Mouse (Mus musculus) right cerebral cortex, postnatal 25 days (tissue): ENCODE data around the gene Olfr56.
"Not testable (repeated sequence)": the region's sequence is repeated elsewhere in the genome, so short reads cannot be mapped to it uniquely, and the experiment has no call there.

Experiments
- DNase-seq: peaks from one replicate; pipeline ENCODE4 v3.0.0; 2022

The Olfr56 gene

GRCm38 (mm10) chr11:48978240-48978939, at the start of gene Olfr56:
Gene Olfr56, plus strand, starts transcription at chr11:48978889.
- DNase-seq, result not testable (repeated sequence)

- not testable (repeated sequence) for DNase-seq
These were observed 45.3 kb upstream of the Olfr56 start for GRCm38 (mm10) chr11:48933422-48933821.

DNA sequence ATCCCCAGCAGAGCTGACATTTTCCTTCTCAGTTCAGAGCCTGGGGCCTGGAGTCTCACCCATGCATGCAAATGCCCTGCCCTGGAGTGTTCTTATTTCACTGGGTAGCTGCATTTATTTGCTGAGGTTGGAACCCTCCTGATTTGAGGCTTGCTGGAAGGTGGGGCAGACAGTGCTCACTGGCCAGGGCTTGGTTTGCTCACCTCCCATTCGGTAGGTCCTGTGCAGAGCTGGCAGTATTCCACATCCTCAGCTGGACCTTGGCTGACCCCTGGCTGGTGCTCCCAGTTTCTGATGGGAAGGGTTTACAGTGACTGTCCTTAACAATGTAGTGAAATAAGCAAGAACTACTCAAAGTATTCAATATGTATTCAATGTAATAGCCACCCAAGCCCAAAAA, 44.8 kb upstream of the Olfr56 start:
- DNase-seq, result not testable (repeated sequence)

DNA sequence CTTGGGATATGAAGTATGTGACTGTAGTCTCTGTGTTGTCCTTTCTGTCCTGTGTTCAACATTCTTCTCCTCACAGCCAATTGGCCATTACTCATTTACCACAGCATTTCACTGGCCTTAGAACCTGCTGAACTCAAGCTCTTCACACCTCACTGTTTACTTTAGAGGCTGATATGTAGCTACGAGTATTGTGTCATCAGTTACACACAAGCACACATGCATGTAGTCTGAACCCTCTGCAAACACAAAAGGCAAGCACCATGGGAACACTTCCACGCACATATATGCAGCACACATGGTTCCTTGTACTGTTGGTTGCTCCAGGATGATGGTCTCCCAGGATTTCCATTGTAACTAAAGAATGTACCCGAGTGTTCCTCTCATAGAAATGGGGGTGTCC, 43.4 kb upstream of the Olfr56 start:
- not testable (repeated sequence) for DNase-seq

GRCm38 (mm10) chr11:48939286-48939685, 39.4 kb upstream of the Olfr56 start:
- DNase-seq, result not testable (repeated sequence)

DNA sequence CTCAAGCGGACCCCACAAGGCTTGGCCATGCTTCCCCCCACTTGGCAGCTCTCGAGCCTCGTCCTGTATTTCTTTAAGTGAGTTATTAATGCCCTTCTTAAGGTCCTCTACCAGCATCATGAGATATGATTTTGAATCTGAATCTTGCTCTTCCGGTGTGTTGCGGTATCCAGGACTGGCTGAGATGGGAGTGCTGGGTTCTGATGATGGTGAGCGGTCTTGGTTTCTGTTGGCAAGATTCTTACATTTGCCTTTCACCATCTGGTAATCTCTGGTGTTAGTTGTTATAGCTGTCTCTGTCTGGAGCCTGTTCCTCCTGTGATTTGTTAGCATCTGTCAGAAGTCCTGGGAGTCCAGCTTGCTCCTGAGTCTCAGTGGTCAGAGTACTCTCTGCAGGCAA, 32.6 kb upstream of the Olfr56 start, which contains the start of gene Psme2b:
Psme2b (minus strand) TSS at position 101 of the 400 bp plus-strand sequence.
- not testable (repeated sequence) for DNase-seq

DNA sequence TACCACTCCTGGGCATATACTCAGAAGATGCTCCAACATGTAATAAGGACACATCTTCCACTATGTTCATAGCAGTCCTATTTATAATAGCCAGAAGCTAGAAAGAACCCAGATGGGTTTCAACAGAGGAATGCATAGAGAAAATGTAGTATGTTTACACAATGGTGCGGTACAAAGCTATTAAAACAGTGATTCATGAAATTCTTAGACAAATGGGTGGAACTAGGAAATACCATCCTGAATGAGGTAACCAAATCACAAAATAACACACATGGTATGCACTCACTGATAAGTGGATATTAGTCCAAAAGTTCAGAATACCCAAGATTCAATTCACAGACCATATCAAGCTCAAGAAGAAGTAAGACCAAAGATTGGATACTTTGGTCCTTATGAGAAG, 4.0 kb upstream of the Olfr56 start:
- DNase-seq, result not testable (repeated sequence)

DNA sequence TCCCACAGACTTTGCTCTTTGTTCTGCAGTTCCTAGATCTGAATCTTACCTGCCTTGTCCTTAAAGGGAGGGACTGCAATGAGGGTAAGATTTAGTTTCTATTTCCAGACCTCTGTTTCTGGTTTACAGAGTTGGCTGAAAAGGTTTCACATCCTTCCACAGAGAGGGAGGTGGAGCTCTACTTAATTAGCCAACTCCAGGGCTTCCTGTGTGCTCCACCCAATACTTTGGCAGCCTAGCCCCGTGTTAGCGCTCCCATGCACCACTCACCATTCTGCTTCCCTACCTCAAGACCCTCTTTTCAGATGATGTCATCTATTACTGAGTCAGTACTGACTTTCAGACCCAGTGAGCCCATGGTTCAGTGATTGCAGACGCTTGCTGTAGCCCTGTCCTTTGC, 562 bp downstream of the Olfr56 start, which contains the start of gene 9930111J21Rik1:
9930111J21Rik1 (minus strand) TSS at position 148 of the 400 bp plus-strand sequence.
- DNase-seq, result not testable (repeated sequence)

- DNase-seq, result not testable (repeated sequence)
These were observed 1.4 kb downstream of the Olfr56 start for GRCm38 (mm10) chr11:48980052-48980451.

GRCm38 (mm10) chr11:48982848-48983247, 4.2 kb downstream of the Olfr56 start:
- DNase-seq, result not testable (repeated sequence)

DNA sequence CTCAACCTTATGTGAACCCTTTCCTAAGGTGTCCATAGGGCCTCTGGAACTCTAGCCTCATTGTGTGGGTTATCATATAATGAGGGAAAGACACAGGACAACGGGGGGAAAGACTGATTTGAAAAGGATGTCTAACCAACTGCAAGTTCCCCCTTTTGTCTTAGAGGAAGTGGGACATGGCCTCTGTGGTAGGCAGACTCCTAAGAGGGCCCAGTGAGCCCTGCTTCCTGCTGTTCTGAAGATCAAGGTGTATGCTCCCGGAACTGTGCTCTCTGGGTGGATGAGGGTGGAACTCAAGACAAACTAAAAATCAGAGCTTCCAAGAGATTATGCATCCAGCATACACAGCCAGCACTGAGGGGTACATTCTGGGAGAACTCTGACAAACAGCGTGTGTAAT, 9.5 kb downstream of the Olfr56 start:
- DNase-seq, result not testable (repeated sequence)

- not testable (repeated sequence) for DNase-seq
These were observed 11.3 kb downstream of the Olfr56 start for GRCm38 (mm10) chr11:48989981-48990380.

DNA sequence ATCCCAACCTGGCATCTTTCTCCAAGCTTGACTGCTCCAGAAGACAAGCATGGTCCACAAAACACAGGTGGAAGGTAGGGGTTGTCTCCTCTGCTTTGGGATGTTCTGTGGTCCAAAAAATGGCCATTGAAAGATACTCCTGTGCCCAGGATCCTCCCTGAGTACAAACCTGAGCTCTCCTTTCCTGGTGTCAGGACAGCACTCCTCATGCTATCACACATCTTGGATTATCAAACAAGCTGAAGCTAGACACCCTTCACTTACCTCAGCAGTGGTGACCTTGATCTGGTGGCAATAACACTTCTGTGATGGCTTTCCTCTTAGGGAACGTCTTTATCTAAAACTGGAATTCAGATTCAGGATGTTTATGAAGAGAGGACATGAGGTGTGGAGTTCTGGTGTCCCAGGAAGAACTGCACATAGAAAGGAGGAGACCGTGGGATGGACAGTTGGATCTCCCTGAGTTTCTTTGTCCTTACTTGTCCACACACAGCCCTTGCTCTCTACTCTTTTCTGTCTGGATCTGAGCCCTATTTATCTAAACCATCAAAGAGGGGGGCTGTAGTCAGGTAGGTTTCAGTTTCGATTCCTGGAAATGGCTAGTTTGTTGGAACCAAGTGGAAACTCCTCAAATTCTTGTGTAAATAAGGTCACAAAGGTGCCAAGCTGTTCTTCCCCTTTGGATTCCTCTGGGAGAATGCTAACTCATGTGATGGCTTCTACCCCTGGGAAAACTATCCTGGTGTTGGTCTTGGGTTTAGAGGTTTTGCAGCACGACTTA, 13.2 kb downstream of the Olfr56 start, which contains the start of gene Gm12185:
Gm12185 (minus strand) TSS at position 487 of the 781 bp plus-strand sequence.
- not testable (repeated sequence) for DNase-seq

DNA sequence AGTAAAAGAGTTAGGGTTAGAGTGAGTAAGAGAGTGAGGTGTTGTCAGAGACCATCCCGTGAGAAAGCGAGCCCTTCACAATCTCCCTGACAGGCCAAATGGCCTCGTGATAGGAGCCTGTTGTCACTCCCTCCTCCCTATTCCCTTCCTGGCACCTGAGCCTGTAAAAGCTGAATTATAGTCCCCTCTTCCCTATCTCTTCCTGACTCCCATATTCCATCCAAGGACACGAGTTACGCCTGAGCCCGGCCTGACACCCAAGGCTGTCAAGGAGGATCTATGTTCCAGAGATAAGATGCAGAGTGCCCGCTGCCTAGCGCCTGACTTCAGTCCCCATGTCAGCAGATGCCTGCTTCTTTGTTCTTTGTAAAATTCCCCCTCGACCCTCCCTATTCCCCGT, 14.6 kb downstream of the Olfr56 start:
- DNase-seq, result not testable (repeated sequence)

- not testable (repeated sequence) for DNase-seq
These were observed 15.3 kb downstream of the Olfr56 start, which contains the start of gene Tgtp1 for GRCm38 (mm10) chr11:48994018-48994417. Gene Tgtp1, minus strand, starts transcription at chr11:48994172.

DNA sequence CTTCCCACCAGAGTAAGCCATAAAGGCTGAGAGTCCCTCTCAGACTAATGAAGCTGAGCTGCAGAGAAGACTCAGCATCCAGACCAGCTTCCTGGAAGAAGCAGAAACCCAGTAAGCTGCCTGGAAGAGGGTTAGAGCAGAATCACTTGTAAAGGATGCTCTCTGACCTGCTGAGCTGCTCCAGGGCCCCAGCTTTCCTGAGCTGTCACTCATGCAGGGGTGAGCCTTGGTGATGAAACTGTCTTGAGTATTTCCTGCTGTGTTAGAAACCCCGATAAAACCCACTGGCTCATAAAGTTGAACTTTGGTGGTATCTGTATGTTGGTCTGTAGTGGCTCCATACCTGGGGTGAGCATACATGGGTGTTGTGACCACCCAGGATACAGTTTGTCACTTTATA, 21.7 kb downstream of the Olfr56 start:
- DNase-seq, result not testable (repeated sequence)

GRCm38 (mm10) chr11:49006317-49006716, 27.6 kb downstream of the Olfr56 start:
- not testable (repeated sequence) for DNase-seq

DNA sequence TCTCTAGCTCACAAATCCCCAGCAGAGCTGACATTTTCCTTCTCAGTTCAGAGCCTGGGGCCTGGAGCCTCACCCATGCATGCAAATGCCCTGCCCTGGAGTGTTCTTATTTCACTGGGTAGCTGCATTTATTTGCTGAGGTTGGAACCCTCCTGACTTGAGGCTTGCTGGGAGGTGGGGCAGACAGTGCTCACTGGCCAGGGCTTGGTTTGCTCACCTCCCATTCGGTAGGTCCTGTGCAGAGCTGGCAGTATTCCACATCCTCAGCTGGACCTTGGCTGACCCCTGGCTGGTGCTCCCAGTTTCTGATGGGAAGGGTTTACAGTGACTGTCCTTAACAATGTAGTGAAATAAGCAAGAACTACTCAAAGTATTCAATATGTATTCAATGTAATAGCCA, 28.1 kb downstream of the Olfr56 start:
- DNase-seq, result not testable (repeated sequence)

DNA sequence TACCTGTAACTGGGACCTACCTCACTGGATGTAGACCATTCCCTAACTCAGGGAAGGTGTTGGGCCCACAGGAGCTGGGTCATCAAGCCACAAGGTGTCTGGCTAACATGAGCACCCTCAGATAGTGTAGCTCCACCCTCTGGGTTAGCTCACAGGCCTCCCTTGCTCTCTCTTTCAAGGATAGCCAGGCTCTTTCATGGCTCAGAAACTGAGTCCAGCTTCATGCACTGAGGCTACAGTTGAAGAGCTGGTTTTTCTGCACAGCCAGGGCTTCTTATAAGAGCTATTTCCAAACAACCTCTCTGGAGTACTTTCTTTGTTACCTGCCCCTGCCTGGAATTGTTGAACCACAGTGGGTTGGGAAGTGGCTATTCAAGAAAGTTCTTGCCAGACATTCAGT, 33.4 kb downstream of the Olfr56 start:
- DNase-seq, result not testable (repeated sequence)

GRCm38 (mm10) chr11:49050064-49050463, 71.4 kb downstream of the Olfr56 start:
- DNase-seq, result not testable (repeated sequence)

DNA sequence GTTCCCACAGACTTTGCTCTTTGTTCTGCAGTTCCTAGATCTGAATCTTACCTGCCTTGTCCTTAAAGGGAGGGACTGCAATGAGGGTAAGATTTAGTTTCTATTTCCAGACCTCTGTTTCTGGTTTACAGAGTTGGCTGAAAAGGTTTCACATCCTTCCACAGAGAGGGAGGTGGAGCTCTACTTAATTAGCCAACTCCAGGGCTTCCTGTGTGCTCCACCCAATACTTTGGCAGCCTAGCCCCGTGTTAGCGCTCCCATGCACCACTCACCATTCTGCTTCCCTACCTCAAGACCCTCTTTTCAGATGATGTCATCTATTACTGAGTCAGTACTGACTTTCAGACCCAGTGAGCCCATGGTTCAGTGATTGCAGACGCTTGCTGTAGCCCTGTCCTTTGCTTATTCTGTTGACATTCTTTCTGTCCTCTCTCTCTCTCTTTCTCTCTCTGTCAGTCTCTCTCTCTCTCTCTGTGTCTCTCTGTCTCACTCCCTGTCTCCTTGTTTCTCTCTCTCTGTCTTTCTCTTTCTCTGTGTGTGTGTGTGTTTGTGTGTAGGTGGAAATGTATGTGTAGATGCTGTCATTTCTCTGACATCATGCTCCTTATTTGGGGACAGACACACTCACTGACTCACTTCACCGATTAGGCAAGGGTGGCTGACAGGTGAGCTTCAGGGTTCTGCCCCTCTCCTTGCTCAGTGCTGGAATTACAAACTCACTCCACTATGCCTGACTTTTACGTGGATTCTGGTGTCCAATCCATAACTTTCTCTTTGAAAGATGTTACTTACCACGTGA, 72.6 kb downstream of the Olfr56 start, which contains the start of gene 9930111J21Rik2:
9930111J21Rik2 (minus strand) TSS at position 150 of the 799 bp plus-strand sequence.
- not testable (repeated sequence) for DNase-seq

DNA sequence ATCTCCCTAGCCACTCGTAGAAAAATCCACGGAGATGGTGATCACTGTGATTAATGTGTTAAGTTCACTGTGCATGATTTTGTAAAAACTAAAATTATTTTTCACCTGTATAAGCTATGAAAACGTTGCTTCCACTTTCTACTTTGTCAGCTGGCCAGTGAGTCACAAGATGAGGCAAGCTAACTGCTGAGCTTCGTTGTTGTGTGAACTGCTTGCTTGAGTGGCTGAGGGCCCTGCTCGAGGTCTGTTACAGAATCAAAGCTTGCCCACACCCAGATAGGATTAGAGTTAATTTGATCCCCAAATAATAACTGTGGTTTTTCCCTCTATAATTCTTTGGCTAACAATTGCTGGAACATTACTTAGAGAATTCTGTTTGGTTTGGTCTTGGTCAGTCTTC, 73.2 kb downstream of the Olfr56 start:
- not testable (repeated sequence) for DNase-seq
